Mouse (Mus musculus): Measurements from ENCODE around the gene Kpna2. TPM values are rescaled to one million over a fixed set of nuclear protein-coding genes. Genes with fewer than 3 reads are reported as not detected.

Kpna2 gene
- polyA plus RNA-seq, 1 experiment = 30.9 TPM

Other genes with a start within 250 kb of the Kpna2 start
- 17.0 and 20.1 TPM in 2 replicates for gene Pecam1, start 248.9 kb downstream of the Kpna2 start, polyA plus RNA-seq (2012; rRNA removed)
- 0.15 and 0.78 TPM in 2 replicates for gene Milr1, start 248.3 kb downstream of the Kpna2 start, polyA plus RNA-seq (2012; rRNA removed)
- 5.6 and 5.9 TPM in 2 replicates for gene Polg2, start 220.0 kb downstream of the Kpna2 start, polyA plus RNA-seq (2012; rRNA removed)
- gene Ddx5, start 210.4 kb downstream of the Kpna2 start, polyA plus RNA-seq (2012; rRNA removed) = 601 and 664 TPM in 2 replicates
- gene Cep95, start 210.3 kb downstream of the Kpna2 start, polyA plus RNA-seq (2012; rRNA removed) = 22.3 and 23.1 TPM in 2 replicates
- gene Smurf2, start 78.8 kb downstream of the Kpna2 start, polyA plus RNA-seq (2012; rRNA removed) = 17.0 TPM in 2 replicates
- 5.9 and 6.2 TPM in 2 replicates for gene 1810010H24Rik, start 26.1 kb upstream of the Kpna2 start, polyA plus RNA-seq (2012; rRNA removed)
- gene Bptf, start 132.6 kb upstream of the Kpna2 start, polyA plus RNA-seq (2012; rRNA removed) = 46.0 and 49.4 TPM in 2 replicates
- 18.4 and 20.6 TPM in 2 replicates for gene Nol11, start 189.8 kb upstream of the Kpna2 start, polyA plus RNA-seq (2012; rRNA removed)